15 mouse cellular contexts compared by ENCODE assay signal in the genomic region with DNA sequence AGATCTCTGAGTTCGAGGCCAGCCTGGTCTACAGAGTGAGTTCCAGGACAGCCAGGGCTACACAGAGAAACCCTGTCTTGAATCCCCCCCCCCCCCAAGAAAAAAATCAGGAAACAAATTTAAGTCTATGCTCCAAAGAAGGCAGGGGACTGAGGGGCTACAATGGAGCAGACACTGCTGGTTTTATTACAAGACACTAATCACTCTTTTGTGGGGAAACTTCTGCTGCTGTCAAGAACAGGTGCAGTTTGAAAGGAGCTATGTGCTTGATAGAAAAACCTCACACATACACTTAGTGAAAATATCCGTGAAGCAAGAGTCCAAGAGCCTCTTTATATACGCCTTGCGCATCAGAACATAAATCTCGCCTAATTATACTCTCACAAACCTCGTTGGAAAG.
"Had no signal": no experiment of that assay in that cellular context is flagged by ENCODE, and none has a peak within 500 bp of the region (broad histone marks: within the 10 kb centered on the region; RNA-seq: fewer than 3 reads in every experiment).

No protein-coding gene starts in this region.

- H3K27me3 ChIP-seq: liver, embryonic 12.5 days; midbrain, embryonic 13.5 days; midbrain, embryonic 15.5 days; stomach, embryonic 15.5 days had no signal

- H3K4me1 ChIP-seq: liver, embryonic 12.5 days; midbrain, embryonic 13.5 days; midbrain, embryonic 15.5 days; stomach, embryonic 15.5 days had no signal

- H3K9me3 ChIP-seq: liver, embryonic 12.5 days; midbrain, embryonic 13.5 days; midbrain, embryonic 15.5 days; stomach, embryonic 15.5 days had no signal

- H3K36me3 ChIP-seq: liver, embryonic 12.5 days; midbrain, embryonic 13.5 days; midbrain, embryonic 15.5 days; stomach, embryonic 15.5 days had no signal

- H3K9ac ChIP-seq: liver, embryonic 12.5 days; liver, embryonic 14.5 days; lung, embryonic 14.5 days; midbrain, embryonic 13.5 days; midbrain, embryonic 15.5 days; stomach, embryonic 15.5 days had no signal

- H3K4me2 ChIP-seq: liver, embryonic 12.5 days; lung, embryonic 14.5 days; midbrain, embryonic 11.5 days; midbrain, embryonic 13.5 days; midbrain, embryonic 15.5 days; stomach, embryonic 15.5 days had no signal

- DNase-seq: lung, adult 18-20 months; lung, embryonic 14.5 days; lung, postnatal 10 days; lung, postnatal 4 days; right cerebral cortex, postnatal 14 days; thymus, adult 2 months; thymus, postnatal 25 days; thymus, postnatal 4 days had no signal

- H3K4me3 ChIP-seq: liver, embryonic 12.5 days; midbrain, embryonic 13.5 days; midbrain, embryonic 15.5 days; stomach, embryonic 15.5 days had no signal

- H3K27ac ChIP-seq: liver, embryonic 12.5 days; liver, embryonic 14.5 days; midbrain, embryonic 13.5 days; midbrain, embryonic 15.5 days; stomach, embryonic 15.5 days; stomach, postnatal 0 days had no signal

- ATAC-seq: liver, embryonic 12.5 days; midbrain, embryonic 13.5 days; midbrain, embryonic 15.5 days had no signal
